Mouse (Mus musculus): Measurements from ENCODE around the gene Chmp6. TPM values are rescaled to one million over a fixed set of nuclear protein-coding genes. Genes with fewer than 3 reads are reported as not detected.

Chmp6 gene
- polyA plus RNA-seq, 1 experiment from 2014 or later, result 104 TPM

- Histone ChIP-seq H3K9me3 (no peaks in the 10 kb centered on the region), H3K4me1 (no peaks in the 10 kb centered on the region; the same call in 1 of the 2 replicates), H3K4me2 (no peak overlapping the region), H3K9ac (0 out of 2 replicates have a peak overlapping the region, but pooled peaks have one; percentile 2), H3K4me3 (no peak overlapping the region), H3K27me3 (no peaks in the 10 kb centered on the region), H3K36me3 (no peaks in the 10 kb centered on the region), H3K27ac (no peak overlapping the region)
- 79% methylated on average over 5 of the region's 5 CpGs for WGBS
- no peak for ATAC-seq (ENCODE audit: insufficient number of reproducible peaks, insufficient read depth, low FRiP score, low TSS enrichment, low read depth)
Observed at GRCm38 (mm10) chr11:119926762-119927161, 13.5 kb downstream of the Chmp6 start.

- Histone ChIP-seq H3K4me3 (no peak overlapping the region), H3K27me3 (no peaks in the 10 kb centered on the region), H3K27ac (no peak overlapping the region), H3K4me2 (no peak overlapping the region), H3K9me3 (no peaks in the 10 kb centered on the region), H3K4me1 (peaks cover 12% of the 10 kb centered on the region), H3K36me3 (no peaks in the 10 kb centered on the region), H3K9ac (no peak overlapping the region)
- ATAC-seq (ENCODE audit: insufficient number of reproducible peaks, insufficient read depth, low FRiP score, low TSS enrichment, low read depth), result no peak
- WGBS, result 63% methylated on average over 16 of the region's 16 CpGs
Observed at GRCm38 (mm10) chr11:119928023-119928681, 14.9 kb downstream of the Chmp6 start.

GRCm38 (mm10) chr11:119929603-119930265 lies 16.5 kb downstream of the Chmp6 start:
- no peaks in the 10 kb centered on the region for H3K27me3 ChIP-seq

GRCm38 (mm10) chr11:119931809-119932208 lies 18.6 kb downstream of the Chmp6 start:
- ATAC-seq (ENCODE audit: insufficient number of reproducible peaks, insufficient read depth, low FRiP score, low TSS enrichment, low read depth), result no peak
- Histone ChIP-seq H3K27ac (no peak overlapping the region), H3K4me2 (no peak overlapping the region), H3K36me3 (no peaks in the 10 kb centered on the region), H3K9me3 (no peaks in the 10 kb centered on the region), H3K9ac (no peak overlapping the region), H3K4me3 (no peak overlapping the region), H3K4me1 (peaks cover 33% of the 10 kb centered on the region), H3K27me3 (no peaks in the 10 kb centered on the region)
- WGBS, result 59% methylated on average over 10 of the region's 10 CpGs

More at GRCm38 (mm10) chr11:119929603-119930265, 16.5 kb downstream of the Chmp6 start:
- WGBS, result 75% methylated on average over 6 of the region's 6 CpGs
- no peak overlapping the region for H3K9ac ChIP-seq
- H3K9me3 ChIP-seq, result no peaks in the 10 kb centered on the region
- H3K4me2 ChIP-seq, result no peak overlapping the region
- H3K27ac ChIP-seq, result no peak overlapping the region
- H3K4me1 ChIP-seq, result peaks cover 16% of the 10 kb centered on the region
- H3K36me3 ChIP-seq, result no peaks in the 10 kb centered on the region
- no peak overlapping the region for H3K4me3 ChIP-seq
- no peak for ATAC-seq (ENCODE audit: insufficient number of reproducible peaks, insufficient read depth, low FRiP score, low TSS enrichment, low read depth)

- Histone ChIP-seq H3K4me2 (no peak overlapping the region), H3K9me3 (no peaks in the 10 kb centered on the region), H3K4me3 (no peak overlapping the region), H3K36me3 (no peaks in the 10 kb centered on the region), H3K27me3 (no peaks in the 10 kb centered on the region), H3K27ac (peak overlapping the region; percentile 60), H3K9ac (no peak overlapping the region), H3K4me1 (peaks cover 46% of the 10 kb centered on the region)
- 57% methylated on average over 4 of the region's 4 CpGs for WGBS
- no peak for ATAC-seq (ENCODE audit: insufficient number of reproducible peaks, insufficient read depth, low FRiP score, low TSS enrichment, low read depth)
Observed at GRCm38 (mm10) chr11:119933142-119933541, 19.9 kb downstream of the Chmp6 start.

- Histone ChIP-seq H3K4me1 (peaks cover 55% of the 10 kb centered on the region), H3K4me2 (no peak overlapping the region), H3K4me3 (no peak overlapping the region), H3K9me3 (no peaks in the 10 kb centered on the region), H3K36me3 (no peaks in the 10 kb centered on the region), H3K27ac (no peak overlapping the region), H3K9ac (no peak overlapping the region), H3K27me3 (no peaks in the 10 kb centered on the region; the same call in 1 of the 2 replicates)
- 77% methylated on average over 8 of the region's 8 CpGs for WGBS
- no peak for ATAC-seq (ENCODE audit: insufficient number of reproducible peaks, insufficient read depth, low FRiP score, low TSS enrichment, low read depth)
Observed at GRCm38 (mm10) chr11:119933819-119934583, 20.8 kb downstream of the Chmp6 start.

- Histone ChIP-seq H3K9ac (no peak overlapping the region), H3K27me3 (no peaks in the 10 kb centered on the region; the same call in 1 of the 2 replicates), H3K4me2 (no peak overlapping the region), H3K27ac (no peak overlapping the region), H3K9me3 (no peaks in the 10 kb centered on the region), H3K4me1 (peaks cover 63% of the 10 kb centered on the region), H3K36me3 (no peaks in the 10 kb centered on the region), H3K4me3 (no peak overlapping the region)
- 69% methylated on average over 8 of the region's 8 CpGs for WGBS
- ATAC-seq (ENCODE audit: insufficient number of reproducible peaks, insufficient read depth, low FRiP score, low TSS enrichment, low read depth), result no peak
Observed at GRCm38 (mm10) chr11:119934773-119935172, 21.5 kb downstream of the Chmp6 start.

GRCm38 (mm10) chr11:119935457-119935856 lies 22.2 kb downstream of the Chmp6 start:
- 22% methylated on average over 6 of the region's 6 CpGs for WGBS
- Histone ChIP-seq H3K4me1 (peaks cover 70% of the 10 kb centered on the region), H3K9ac (no peak overlapping the region), H3K4me2 (no peak overlapping the region), H3K27ac (no peak overlapping the region), H3K36me3 (no peaks in the 10 kb centered on the region), H3K9me3 (no peaks in the 10 kb centered on the region), H3K27me3 (no peaks in the 10 kb centered on the region; the same call in 1 of the 2 replicates), H3K4me3 (no peak overlapping the region)
- ATAC-seq (ENCODE audit: insufficient number of reproducible peaks, insufficient read depth, low FRiP score, low TSS enrichment, low read depth), result no peak

GRCm38 (mm10) chr11:119936456-119936855 lies 23.2 kb downstream of the Chmp6 start:
- Histone ChIP-seq H3K27me3 (peaks cover 4% of the 10 kb centered on the region; the same call in 1 of the 2 replicates), H3K9me3 (no peaks in the 10 kb centered on the region), H3K9ac (peak overlapping the region; percentile 49; the same call in 1 of the 2 replicates), H3K4me3 (no peak overlapping the region), H3K4me2 (peak overlapping the region; percentile 40), H3K27ac (peak overlapping the region; percentile 85), H3K4me1 (peaks cover 80% of the 10 kb centered on the region), H3K36me3 (no peaks in the 10 kb centered on the region)
- WGBS, result 49% methylated on average over 2 of the region's 2 CpGs
- no peak for ATAC-seq (ENCODE audit: insufficient number of reproducible peaks, insufficient read depth, low FRiP score, low TSS enrichment, low read depth)

GRCm38 (mm10) chr11:119937216-119937615 lies 24.0 kb downstream of the Chmp6 start:
- peak overlapping the region; percentile 40 for H3K4me2 ChIP-seq

GRCm38 (mm10) chr11:119937772-119938502 lies 24.7 kb downstream of the Chmp6 start:
- peak overlapping the region; percentile 85 for H3K27ac ChIP-seq
- no peaks in the 10 kb centered on the region for H3K36me3 ChIP-seq
- no peak for ATAC-seq (ENCODE audit: insufficient number of reproducible peaks, insufficient read depth, low FRiP score, low TSS enrichment, low read depth)
- peak overlapping the region; percentile 40 for H3K4me2 ChIP-seq
- H3K9ac ChIP-seq, result peak overlapping the region; percentile 49; the same call in 1 of the 2 replicates
- WGBS, result 60% methylated on average over 19 of the region's 19 CpGs
- H3K4me3 ChIP-seq, result no peak overlapping the region
- H3K9me3 ChIP-seq, result no peaks in the 10 kb centered on the region
- H3K27me3 ChIP-seq, result peaks cover 4% of the 10 kb centered on the region; the same call in 1 of the 2 replicates
- peaks cover 77% of the 10 kb centered on the region for H3K4me1 ChIP-seq

More at GRCm38 (mm10) chr11:119937216-119937615, 24.0 kb downstream of the Chmp6 start:
- peak overlapping the region; percentile 85 for H3K27ac ChIP-seq
- WGBS, result 35% methylated on average over 12 of the region's 12 CpGs
- H3K9ac ChIP-seq, result peak overlapping the region; percentile 49
- H3K4me1 ChIP-seq, result peaks cover 84% of the 10 kb centered on the region
- H3K36me3 ChIP-seq, result no peaks in the 10 kb centered on the region
- H3K27me3 ChIP-seq, result peaks cover 4% of the 10 kb centered on the region; the same call in 1 of the 2 replicates
- peak; percentile 53; the same call in 1 of the 2 replicates for ATAC-seq (ENCODE audit: insufficient number of reproducible peaks, insufficient read depth, low FRiP score, low TSS enrichment, low read depth)
- no peaks in the 10 kb centered on the region for H3K9me3 ChIP-seq
- H3K4me3 ChIP-seq, result peak overlapping the region; percentile 4; the same call in 1 of the 2 replicates

Measured in embryonic facial prominence, embryonic 13.5 days (tissue).